Mouse (Mus musculus) kidney, adult 2 months (tissue): ENCODE results near the gene Sap30bp. TPM values are rescaled to one million over a fixed set of nuclear protein-coding genes. Genes with fewer than 3 reads are reported as not detected.

Source experiments
- DNase-seq: peaks from one replicate; pipeline ENCODE4 v3.0.0; 2021
- H3K27ac ChIP-seq: fragments of 200-500 bp; 2 replicates; pipeline ENCODE4 v1.5.1; 2012; ENCODE audit warnings: low read depth, low read length, control low read depth, inconsistent platforms; ENCODE audit not compliant: insufficient read depth
- H3K27me3 ChIP-seq: fragments of 200-500 bp; replicated peaks from 2 replicates; pipeline ENCODE4 v1.6.1; 2012; ENCODE audit warnings: mild to moderate bottlenecking, moderate library complexity, low read length, inconsistent platforms; ENCODE audit not compliant: control insufficient read depth, insufficient read depth
- H3K36me3 ChIP-seq: fragments of 200-500 bp; 2 replicates; pipeline ENCODE4 v1.6.1; 2012; ENCODE audit warnings: mild to moderate bottlenecking, moderate library complexity, low read length, inconsistent platforms; ENCODE audit not compliant: control insufficient read depth, insufficient read depth
- H3K4me1 ChIP-seq: fragments of 200-500 bp; 2 replicates; pipeline ENCODE4 v1.6.1; 2011; ENCODE audit warnings: low read length; ENCODE audit not compliant: control insufficient read depth, insufficient read depth
- H3K4me3 ChIP-seq: fragments of 200-500 bp; 2 replicates; pipeline ENCODE4 v1.5.1; 2011; ENCODE audit warnings: mild to moderate bottlenecking, low read depth, low read length, control low read depth; ENCODE audit not compliant: insufficient read depth
- CTCF ChIP-seq: fragments of 200-500 bp; conservative IDR thresholded peaks from 2 replicates; pipeline ENCODE4 v1.5.1; 2011; ENCODE audit warnings: low read depth, mild to moderate bottlenecking, control low read depth, low read length, moderate library complexity, mixed read lengths; ENCODE audit not compliant: insufficient read depth, insufficient read length
- POLR2A ChIP-seq: fragments of 200-500 bp; IDR thresholded peaks from one replicate; pipeline ENCODE4 v1.6.1; 2011; ENCODE audit warnings: low read depth, low read length, control low read depth
- WGBS: fragments of 180-500 bp; shearing (Covaris S2); methylation state at CpG from one replicate; pipeline ENCODE4 v1.1.7; 2018; 5-methylcytosine and 5-hydroxymethylcytosine counted together
- polyA plus RNA-seq: library from polyadenylated mRNA; depleted of rRNA; stranded (reverse); fragments of >200 nt; gene quantifications from 2 replicates; pipeline ENCODE4 v1.2.3, GENCODE M21; 2012

Sap30bp gene
- polyA plus RNA-seq, 1 experiment = 20.5 TPM

GRCm38 (mm10) chr11:116001725-116002124, 68.6 kb downstream of the Sap30bp start:
- no peaks in the 10 kb centered on the region for H3K27me3 ChIP-seq
- no peak for DNase-seq
- TF ChIP-seq POLR2A (no peak), CTCF (no peak)
- peaks cover 7% of the 10 kb centered on the region for H3K4me1 ChIP-seq
- no peak overlapping the region for H3K27ac ChIP-seq
- no peaks in the 10 kb centered on the region for H3K36me3 ChIP-seq
- WGBS = 68% methylated on average over 6 of the region's 6 CpGs
- H3K4me3 ChIP-seq = no peak overlapping the region

GRCm38 (mm10) chr11:116002894-116003293, 69.8 kb downstream of the Sap30bp start:
- no peak overlapping the region for H3K27ac ChIP-seq
- no peaks in the 10 kb centered on the region for H3K27me3 ChIP-seq
- no peak overlapping the region for H3K4me3 ChIP-seq
- H3K4me1 ChIP-seq = peaks cover 7% of the 10 kb centered on the region
- H3K36me3 ChIP-seq = no peaks in the 10 kb centered on the region
- TF ChIP-seq CTCF (no peak), POLR2A (no peak)
- 84% methylated on average over 3 of the region's 3 CpGs for WGBS
- DNase-seq = no peak

GRCm38 (mm10) chr11:116004186-116004823, 71.2 kb downstream of the Sap30bp start:
- Histone ChIP-seq H3K4me1 (peaks cover 7% of the 10 kb centered on the region), H3K27me3 (no peaks in the 10 kb centered on the region), H3K4me3 (peak overlapping the region; percentile 38; the same call in 1 of the 2 replicates), H3K36me3 (no peaks in the 10 kb centered on the region), H3K27ac (no peak overlapping the region)
- DNase-seq = no peak
- no peak for TF ChIP-seq POLR2A
- TF ChIP-seq CTCF = no peak
- 34% methylated on average over 8 of the region's 8 CpGs for WGBS

- H3K36me3 ChIP-seq = no peaks in the 10 kb centered on the region
- no peaks in the 10 kb centered on the region for H3K27me3 ChIP-seq
- no peak overlapping the region for H3K27ac ChIP-seq
- TF ChIP-seq CTCF = peak; percentile 46; the same call in 1 of the 2 replicates
- TF ChIP-seq POLR2A = no peak
- H3K4me1 ChIP-seq = peaks cover 7% of the 10 kb centered on the region
- peak overlapping the region; percentile 38; the same call in 1 of the 2 replicates for H3K4me3 ChIP-seq
- peak; percentile 80 for DNase-seq
- WGBS = 5% methylated on average over 54 of the region's 54 CpGs
Observed at GRCm38 (mm10) chr11:116004840-116005700, 72.0 kb downstream of the Sap30bp start.

- H3K4me3 ChIP-seq = no peak overlapping the region
- H3K36me3 ChIP-seq = no peaks in the 10 kb centered on the region
- no peak for DNase-seq
- no peaks in the 10 kb centered on the region for H3K27me3 ChIP-seq
- TF ChIP-seq POLR2A = no peak
- no peak for TF ChIP-seq CTCF
- whole genome bisulfite sequencing = 66% methylated on average over 9 of the region's 9 CpGs
- no peak overlapping the region for H3K27ac ChIP-seq
- H3K4me1 ChIP-seq = peaks cover 7% of the 10 kb centered on the region
Observed at GRCm38 (mm10) chr11:116005701-116006419, 72.8 kb downstream of the Sap30bp start.

- no peaks in the 10 kb centered on the region for H3K27me3 ChIP-seq
- no peak overlapping the region for H3K4me3 ChIP-seq
- H3K36me3 ChIP-seq = no peaks in the 10 kb centered on the region
- H3K4me1 ChIP-seq = peaks cover 11% of the 10 kb centered on the region
- DNase-seq = no peak
- no peak overlapping the region for H3K27ac ChIP-seq
- no peak for TF ChIP-seq POLR2A
- TF ChIP-seq CTCF = no peak
- 89% methylated on average over 28 of the region's 28 CpGs for WGBS
Observed at GRCm38 (mm10) chr11:116007095-116007850, 74.2 kb downstream of the Sap30bp start.
